Mouse (Mus musculus) erythroblast, embryonic 14.5 days (primary cell): ENCODE measurements around the gene E4f1. TPM values are rescaled to one million over a fixed set of nuclear protein-coding genes. Genes with fewer than 3 reads are reported as not detected.

Experiments
- H3K27me3 ChIP-seq: 2 replicates; pipeline ENCODE4 v1.6.1; 2012; ENCODE audit warnings: inconsistent platforms; ENCODE audit not compliant: control insufficient read depth
- H3K36me3 ChIP-seq: 2 replicates; pipeline ENCODE4 v1.6.1; 2012; ENCODE audit warnings: mild to moderate bottlenecking, inconsistent platforms; ENCODE audit not compliant: control insufficient read depth
- H3K4me1 ChIP-seq: 2 replicates; pipeline ENCODE4 v1.6.1; 2012; ENCODE audit warnings: inconsistent platforms; ENCODE audit not compliant: control insufficient read depth
- H3K4me3 ChIP-seq: replicated peaks from 2 replicates; pipeline ENCODE3; 2012; ENCODE audit warnings: moderate library complexity, mild to moderate bottlenecking, inconsistent platforms
- H3K9me3 ChIP-seq: 2 replicates; pipeline ENCODE4 v1.6.1; 2012; ENCODE audit warnings: low read length, inconsistent platforms, mixed read lengths; ENCODE audit not compliant: control insufficient read depth
- GATA1 ChIP-seq: IDR thresholded peaks from 2 replicates; pipeline ENCODE4 v1.6.1; 2012; ENCODE audit warnings: low read length, inconsistent platforms, mixed read lengths
- TAL1 ChIP-seq: IDR thresholded peaks from 3 replicates; pipeline ENCODE4 v1.6.1; 2012; ENCODE audit warnings: low read length, inconsistent platforms, mixed read lengths
- polyA plus RNA-seq: library from polyadenylated mRNA; stranded (reverse); fragments of >175 nt; gene quantifications from 2 replicates; pipeline ENCODE4 v1.2.3, GENCODE M21; 2012

Gene E4f1
- 6.2 and 7.3 TPM in 2 replicates for polyA plus RNA-seq

GRCm38 (mm10) chr17:24469910-24470602 lies at the start of gene E4f1, which contains the start of gene Pgp:
TSS of gene E4f1 (minus strand) at chr17:24470313.
TSS of gene Pgp (plus strand) at chr17:24470392.
- H3K4me1 ChIP-seq, result peaks cover 51% of the 10 kb centered on the region
- no peaks in the 10 kb centered on the region for H3K27me3 ChIP-seq
- TF ChIP-seq TAL1, result no peak
- TF ChIP-seq GATA1, result no peak
- H3K36me3 ChIP-seq, result peaks cover 61% of the 10 kb centered on the region
- H3K9me3 ChIP-seq, result no peaks in the 10 kb centered on the region
- peak within 1 kb of the TSS; percentile 70 for H3K4me3 ChIP-seq

DNA sequence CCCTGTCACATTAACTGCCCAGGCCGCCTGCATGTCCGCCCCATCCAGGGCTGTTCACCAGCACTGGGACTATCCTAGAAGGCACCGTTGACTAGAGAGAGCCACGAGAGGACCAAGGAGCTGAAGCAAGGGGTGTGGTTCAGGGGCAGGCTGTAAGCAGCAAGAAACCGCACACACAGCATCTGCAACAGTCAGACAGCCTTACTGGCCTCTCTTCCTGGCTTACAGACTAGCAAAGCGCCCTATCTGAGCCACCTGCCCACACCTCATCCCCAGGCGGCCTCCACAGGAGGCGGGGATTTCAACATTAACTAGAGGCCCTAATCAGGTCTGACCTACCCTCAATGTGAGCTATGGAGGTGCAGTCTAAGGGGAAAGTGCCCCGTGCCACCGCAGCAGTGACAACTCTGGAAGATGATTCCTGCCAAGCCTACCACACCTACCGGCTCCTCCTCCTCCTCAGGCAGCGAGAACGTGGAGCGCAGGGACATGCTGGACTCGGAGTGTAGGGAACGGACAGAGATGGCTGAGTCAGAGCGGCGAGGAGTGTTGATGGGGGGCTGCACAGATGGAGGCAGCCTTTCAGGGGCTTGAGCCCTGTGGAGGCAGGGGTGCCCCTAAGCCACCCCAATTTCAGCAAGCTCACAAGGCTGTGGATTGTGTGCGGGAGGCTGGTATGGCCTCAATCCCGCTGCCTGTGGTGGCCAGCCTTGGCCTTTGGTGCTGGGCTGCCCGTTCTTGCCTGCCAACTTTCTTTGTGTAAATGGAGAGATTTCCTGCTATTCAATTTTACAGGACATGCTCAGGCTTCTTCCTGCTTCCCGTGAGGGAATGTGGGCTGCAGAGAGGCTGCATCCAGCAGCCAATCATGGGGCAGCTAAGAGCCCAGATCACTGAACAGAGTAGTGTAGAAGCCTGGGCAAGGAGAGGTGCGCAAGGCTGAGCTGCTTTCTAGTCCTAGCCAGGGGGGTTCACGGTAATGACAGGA lies 44.5 kb upstream of the E4f1 start:
- TF ChIP-seq GATA1, result no peak
- H3K4me1 ChIP-seq, result no peaks in the 10 kb centered on the region; the same call in 1 of the 2 replicates
- no peak overlapping the region for H3K4me3 ChIP-seq
- H3K36me3 ChIP-seq, result peaks cover 96% of the 10 kb centered on the region
- H3K9me3 ChIP-seq, result no peaks in the 10 kb centered on the region
- H3K27me3 ChIP-seq, result no peaks in the 10 kb centered on the region

- Histone ChIP-seq H3K27me3 (no peaks in the 10 kb centered on the region), H3K36me3 (peaks cover 97% of the 10 kb centered on the region), H3K4me3 (no peak overlapping the region), H3K4me1 (no peaks in the 10 kb centered on the region; the same call in 1 of the 2 replicates), H3K9me3 (no peaks in the 10 kb centered on the region)
- no peak for TF ChIP-seq TAL1
- TF ChIP-seq GATA1, result no peak
Observed at GRCm38 (mm10) chr17:24513609-24514008, 43.5 kb upstream of the E4f1 start.

GRCm38 (mm10) chr17:24507806-24508460 lies 37.8 kb upstream of the E4f1 start:
- Histone ChIP-seq H3K9me3 (no peaks in the 10 kb centered on the region), H3K4me3 (no peak overlapping the region), H3K36me3 (peaks cover 53% of the 10 kb centered on the region), H3K4me1 (peaks cover 9% of the 10 kb centered on the region), H3K27me3 (no peaks in the 10 kb centered on the region)
- TF ChIP-seq TAL1 (no peak), GATA1 (no peak)

- no peaks in the 10 kb centered on the region for H3K27me3 ChIP-seq
- TF ChIP-seq TAL1 (no peak), GATA1 (no peak)
- H3K4me3 ChIP-seq, result no peak overlapping the region
- no peaks in the 10 kb centered on the region for H3K9me3 ChIP-seq
- peaks cover 47% of the 10 kb centered on the region for H3K36me3 ChIP-seq
- peaks cover 9% of the 10 kb centered on the region for H3K4me1 ChIP-seq
Observed at GRCm38 (mm10) chr17:24507129-24507664, 37.1 kb upstream of the E4f1 start.

DNA sequence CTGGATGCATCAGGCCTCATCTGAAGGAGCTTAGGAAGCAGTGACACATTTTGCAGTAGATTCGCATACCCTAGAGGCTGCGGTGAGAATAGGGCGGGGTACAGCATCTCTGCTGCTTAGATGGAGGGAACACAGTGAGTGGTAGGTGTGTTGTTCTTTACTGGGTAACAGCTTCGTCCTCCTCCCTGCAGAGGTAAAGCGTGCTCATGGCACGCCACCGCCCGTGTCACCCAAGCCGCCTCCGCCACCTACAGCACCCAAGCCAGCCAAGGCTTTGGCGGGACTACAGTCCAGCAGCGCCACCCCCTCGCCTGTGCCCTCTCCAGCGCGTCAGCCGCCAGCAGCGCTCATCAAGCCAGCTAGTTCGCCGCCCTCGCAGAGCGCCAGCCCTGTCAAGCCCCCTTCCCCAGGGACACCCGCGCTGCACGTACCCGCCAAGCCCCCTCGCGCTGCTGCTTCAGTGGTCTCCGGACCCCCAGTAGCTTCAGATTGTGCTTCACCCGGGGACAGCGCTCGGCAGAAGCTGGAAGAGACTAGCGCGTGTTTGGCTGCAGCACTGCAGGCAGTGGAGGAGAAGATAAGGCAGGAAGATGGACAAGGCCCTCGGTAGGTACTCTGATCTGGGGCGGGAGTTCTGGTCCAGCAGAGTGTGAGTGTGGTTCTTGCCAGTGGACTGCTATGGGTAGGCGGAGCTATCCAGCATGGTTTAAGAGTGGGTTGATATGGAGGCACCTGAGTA lies 36.4 kb upstream of the E4f1 start:
- H3K4me1 ChIP-seq, result peaks cover 9% of the 10 kb centered on the region
- no peak for TF ChIP-seq TAL1
- TF ChIP-seq GATA1, result no peak
- H3K36me3 ChIP-seq, result peaks cover 40% of the 10 kb centered on the region
- no peaks in the 10 kb centered on the region for H3K27me3 ChIP-seq
- no peak overlapping the region for H3K4me3 ChIP-seq
- H3K9me3 ChIP-seq, result no peaks in the 10 kb centered on the region

DNA sequence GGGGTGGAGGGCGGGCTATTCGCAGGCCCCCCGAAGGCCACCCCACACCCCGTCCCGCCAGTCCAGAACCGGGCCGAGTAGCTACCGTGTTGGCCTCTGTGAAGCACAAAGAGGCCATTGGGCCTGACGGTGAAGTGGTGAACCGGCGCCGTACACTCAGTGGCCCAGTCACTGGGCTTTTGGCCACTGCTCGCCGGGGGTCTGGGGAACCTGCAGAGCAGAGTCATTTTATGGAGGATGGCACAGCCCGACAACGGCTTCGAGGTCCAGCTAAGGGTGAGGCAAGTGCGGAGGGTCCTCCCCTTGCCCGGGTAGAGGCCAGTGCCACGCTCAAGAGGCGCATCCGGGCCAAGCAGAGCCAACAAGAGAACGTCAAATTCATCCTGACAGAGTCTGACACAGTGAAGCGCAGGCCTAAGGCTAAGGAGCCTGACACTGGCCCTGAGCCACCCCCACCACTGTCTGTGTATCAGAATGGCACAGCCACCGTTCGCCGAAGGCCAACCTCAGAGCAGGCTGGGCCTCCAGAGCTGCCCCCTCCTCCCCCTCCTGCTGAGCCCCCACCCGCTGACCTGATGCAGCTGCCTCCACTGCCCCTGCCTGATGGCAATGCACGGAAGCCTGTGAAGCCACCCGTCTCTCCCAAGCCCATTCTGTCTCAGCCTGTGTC lies 35.3 kb upstream of the E4f1 start:
- H3K36me3 ChIP-seq, result peaks cover 30% of the 10 kb centered on the region
- H3K4me3 ChIP-seq, result no peak overlapping the region
- TF ChIP-seq GATA1 (no peak), TAL1 (no peak)
- H3K27me3 ChIP-seq, result no peaks in the 10 kb centered on the region
- peaks cover 9% of the 10 kb centered on the region for H3K4me1 ChIP-seq
- H3K9me3 ChIP-seq, result no peaks in the 10 kb centered on the region

- no peaks in the 10 kb centered on the region for H3K27me3 ChIP-seq
- H3K4me1 ChIP-seq, result peaks cover 9% of the 10 kb centered on the region
- peaks cover 16% of the 10 kb centered on the region for H3K36me3 ChIP-seq
- no peak overlapping the region for H3K4me3 ChIP-seq
- no peaks in the 10 kb centered on the region for H3K9me3 ChIP-seq
- TF ChIP-seq GATA1, result no peak
- no peak for TF ChIP-seq TAL1
Observed at GRCm38 (mm10) chr17:24504085-24504484, 34.0 kb upstream of the E4f1 start.
